Mouse (Mus musculus) embryo, embryonic 10 days (tissue): Measurements from ENCODE around the gene Derl3.
"Not testable (repeated sequence)": the region's sequence is repeated elsewhere in the genome, so short reads cannot be mapped to it uniquely, and the experiment has no call there.

Experiments
- DNase-seq: peaks from one replicate; pipeline ENCODE4 v3.0.0-alpha.2; 2015; ENCODE audit warnings: low spot score

Gene Derl3

DNA sequence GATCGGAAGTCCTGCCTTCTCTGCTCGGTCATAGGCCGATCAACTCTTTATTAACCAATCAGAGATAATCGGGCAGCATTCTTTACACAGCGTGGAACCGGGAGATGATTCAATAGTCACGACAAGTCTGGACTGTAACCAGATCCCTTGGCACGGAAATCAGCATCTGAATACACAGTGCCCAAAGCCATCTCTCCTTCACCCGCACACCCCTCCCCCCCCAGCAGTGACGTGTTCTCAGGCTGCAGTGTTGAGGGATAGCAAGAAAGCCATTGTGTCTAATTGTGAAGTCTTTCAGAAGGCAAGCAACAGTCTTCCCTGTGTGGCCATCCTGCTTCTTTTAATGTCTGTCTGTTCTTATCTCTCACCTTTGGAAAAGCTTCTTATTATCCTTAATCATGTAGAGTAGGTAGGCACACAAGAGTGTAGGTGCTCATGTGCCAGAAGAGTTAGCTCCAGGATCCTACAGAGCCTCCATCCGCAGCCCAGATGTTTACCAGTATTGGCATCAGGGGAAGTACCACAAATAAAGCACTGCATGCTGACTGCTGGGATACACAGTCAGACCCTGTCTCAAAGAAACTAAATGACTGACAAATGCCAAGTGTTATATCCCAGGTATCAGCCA, 20.2 kb upstream of the Derl3 start:
- peak; percentile 95 for DNase-seq

DNA sequence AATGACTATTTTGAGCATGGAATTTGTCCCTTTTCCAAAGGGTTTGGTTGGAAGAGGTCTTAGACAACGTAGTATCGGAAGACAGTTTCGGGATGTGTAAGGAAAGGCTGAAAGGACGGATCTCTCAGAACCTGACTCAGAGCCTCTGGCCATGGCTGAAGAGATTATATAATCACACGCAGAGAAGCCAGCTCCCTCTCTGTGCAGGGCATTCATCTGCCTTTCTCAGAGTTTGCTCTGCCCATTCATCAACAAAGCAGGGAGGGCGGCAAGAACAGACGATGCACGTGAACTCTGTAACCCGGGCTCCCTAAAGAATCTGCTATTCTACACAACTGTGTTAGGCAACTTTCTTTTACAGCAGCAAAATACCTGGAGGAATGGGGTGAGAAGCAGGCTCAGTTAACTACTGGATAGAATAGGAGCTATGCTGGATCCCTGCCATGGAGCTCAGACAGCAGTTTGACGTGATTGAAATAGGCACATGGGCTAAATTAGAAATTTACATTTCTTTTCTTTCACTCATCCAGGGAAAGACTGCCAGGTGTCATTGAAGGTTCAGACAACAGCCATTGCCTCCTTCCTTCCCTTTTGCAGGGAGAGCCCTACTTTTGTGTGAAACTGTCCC, 19.6 kb upstream of the Derl3 start:
- peak; percentile 53 for DNase-seq

DNA sequence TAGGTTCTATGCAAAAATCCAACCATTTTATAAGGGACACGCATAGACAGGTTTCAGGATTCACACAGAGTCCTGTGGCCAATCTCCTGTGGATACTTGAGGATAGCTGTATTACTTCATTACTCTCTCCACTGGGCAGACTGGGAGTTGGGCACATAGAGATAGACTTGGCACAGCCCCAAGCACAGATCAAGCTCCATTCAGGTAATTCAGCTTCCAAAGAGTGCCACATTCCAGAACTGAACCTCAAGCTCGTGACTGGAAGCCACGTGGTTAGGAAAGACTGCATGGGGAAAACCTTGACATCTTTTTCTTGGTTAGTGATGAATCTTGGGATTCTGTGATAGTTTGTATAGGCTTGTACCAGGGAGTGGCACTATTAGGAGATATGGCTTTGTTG, 14.4 kb upstream of the Derl3 start:
- DNase-seq = no peak

DNA sequence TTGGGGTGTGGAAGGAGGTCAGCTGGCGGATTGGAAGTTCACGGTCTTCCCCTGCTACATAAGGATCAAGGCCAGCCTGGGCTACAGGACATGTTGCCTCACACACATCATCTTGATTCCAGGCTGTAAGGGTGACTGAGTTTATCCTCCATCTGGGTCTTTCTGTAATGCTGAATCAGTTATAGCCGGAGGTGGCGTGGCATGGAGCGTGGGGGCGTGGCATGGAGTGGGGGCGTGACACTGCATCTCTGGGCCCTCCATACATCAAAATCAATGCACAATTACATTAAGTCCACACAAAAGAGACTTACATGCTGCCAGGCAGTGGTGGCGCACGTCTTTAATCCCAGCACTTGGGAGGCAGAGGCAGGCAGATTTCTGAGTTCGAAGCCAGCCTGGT, 12.9 kb upstream of the Derl3 start:
- DNase-seq = no peak

DNA sequence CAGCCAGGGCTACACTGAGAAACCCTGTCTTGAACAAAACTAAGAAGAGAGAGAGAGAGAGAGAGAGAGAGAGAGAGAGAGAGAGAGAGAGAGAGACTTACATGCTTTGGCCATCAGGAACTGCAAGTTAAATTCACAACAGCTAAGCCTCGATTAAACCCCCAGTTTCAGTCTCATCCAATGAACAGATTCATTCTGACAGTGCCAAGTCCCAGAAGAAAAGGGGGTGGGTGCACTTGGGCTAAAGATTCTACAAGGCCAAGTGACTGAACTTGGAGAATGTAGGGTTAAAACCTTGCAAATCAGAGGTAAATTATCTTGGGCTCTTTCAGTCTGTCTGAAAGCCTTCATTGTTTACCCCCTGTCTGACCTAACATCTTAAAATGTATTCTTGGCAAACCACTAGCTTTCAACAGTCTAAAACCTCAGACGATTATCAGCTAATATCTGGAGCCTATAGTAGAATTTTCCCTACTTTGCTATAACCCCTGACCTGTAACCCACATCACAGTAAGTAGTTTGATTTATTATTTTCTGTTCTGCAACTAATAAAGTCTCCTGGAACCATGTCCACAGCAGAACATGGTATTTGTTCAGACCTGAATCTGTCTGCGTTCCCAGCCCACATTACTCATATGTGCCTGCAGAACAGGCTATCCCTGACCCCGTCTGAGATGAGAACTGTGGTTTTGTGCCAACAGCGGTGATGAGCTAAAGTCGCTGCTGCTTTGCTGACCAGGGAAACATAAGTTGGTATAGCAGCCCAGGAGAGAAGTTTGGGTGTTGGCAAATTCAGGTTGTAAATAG, 12.2 kb upstream of the Derl3 start:
- no peak for DNase-seq

DNA sequence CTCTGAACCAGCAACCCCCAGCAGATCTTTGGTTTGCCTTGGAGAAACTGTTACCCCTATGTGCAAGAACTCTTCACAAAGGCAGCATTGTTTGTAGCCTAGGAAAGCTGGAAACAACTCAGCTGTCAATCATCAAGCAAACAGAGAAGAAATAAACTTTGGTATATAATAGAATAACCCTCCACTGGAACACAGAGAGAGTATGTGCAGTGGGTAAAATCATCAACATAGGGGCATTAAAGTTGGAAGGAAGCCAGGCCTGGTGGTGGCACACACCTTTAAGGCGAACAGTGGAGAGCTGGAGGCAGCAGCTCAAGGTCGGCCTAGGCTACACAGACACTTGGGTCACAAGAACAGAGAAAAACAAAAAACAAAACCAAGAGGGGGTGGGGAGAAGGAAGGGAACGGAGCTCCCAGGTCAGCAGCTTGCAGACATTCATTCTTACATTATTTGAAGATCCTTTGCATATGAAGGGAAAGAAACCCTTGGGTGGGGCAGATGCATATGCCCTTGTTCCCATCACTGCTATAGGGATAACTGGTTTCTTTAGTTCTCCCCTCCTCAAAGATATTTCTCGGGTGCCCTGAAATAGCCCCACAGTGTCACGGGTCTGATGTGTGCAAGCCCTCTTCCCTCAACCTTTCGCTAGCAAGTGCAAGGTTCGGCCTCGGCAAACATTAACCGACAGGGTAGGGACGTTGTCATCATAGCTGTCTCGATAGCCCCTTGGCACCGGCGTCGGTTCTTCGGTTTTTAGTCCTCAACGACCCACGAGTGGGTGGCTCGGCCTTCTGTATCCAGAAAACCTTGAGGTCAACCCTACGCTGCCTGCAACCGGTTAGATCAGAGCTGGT, 11.4 kb upstream of the Derl3 start:
- no peak for DNase-seq

DNA sequence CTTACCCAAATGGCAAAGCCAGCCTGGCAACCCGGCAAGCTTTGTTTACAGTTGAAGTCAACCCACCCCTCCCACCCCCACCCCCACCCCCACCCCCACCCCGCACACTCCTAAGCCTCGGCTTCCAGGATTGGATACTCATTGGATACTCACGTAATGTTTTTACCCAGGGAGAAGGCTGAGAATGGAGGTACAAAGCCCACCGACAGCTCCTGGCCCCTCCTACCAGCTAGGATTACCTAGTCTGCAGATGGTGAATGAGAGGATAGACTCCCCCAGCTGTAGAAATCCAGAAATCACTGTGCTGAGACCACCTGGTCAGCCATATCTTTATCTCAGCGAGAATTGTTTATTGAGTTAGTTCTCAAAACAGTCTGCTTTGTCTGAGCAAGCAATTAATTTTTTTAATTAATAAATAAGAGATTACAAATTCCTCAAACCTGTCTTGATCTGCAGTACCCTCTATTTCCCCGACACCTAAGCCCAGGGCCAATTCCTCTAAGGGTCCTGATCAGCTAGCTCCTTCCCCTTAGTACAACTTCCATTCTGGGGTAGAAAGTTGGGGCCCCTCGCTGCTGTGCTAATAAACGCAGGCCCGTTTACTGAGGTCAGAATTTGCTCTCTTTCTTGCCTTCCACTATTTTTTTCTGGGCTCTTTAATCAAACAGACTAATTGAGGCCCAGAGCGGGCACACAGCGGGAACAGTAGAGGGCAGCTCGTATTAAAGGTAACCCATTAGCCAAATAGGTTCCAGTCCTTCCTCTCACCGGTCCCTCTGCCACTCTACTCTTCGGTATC, 10.6 kb upstream of the Derl3 start:
- peak; percentile 51 for DNase-seq

DNA sequence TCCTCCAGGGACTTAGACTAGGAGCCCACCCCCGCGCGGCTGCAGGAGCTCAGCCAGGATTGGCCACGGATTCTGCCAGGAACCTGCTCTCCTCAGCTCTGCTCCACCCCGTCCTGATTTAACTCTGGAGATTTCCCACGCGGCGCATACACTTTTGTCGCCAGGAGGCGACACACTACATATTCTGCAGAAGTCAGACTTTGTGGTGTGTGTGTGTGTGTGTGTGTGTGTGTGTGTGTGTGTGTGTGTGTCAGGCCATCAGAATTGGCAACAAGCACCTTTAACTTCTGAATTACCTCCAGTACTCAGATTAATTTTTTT, 10.0 kb upstream of the Derl3 start:
- peak; percentile 75 for DNase-seq

DNA sequence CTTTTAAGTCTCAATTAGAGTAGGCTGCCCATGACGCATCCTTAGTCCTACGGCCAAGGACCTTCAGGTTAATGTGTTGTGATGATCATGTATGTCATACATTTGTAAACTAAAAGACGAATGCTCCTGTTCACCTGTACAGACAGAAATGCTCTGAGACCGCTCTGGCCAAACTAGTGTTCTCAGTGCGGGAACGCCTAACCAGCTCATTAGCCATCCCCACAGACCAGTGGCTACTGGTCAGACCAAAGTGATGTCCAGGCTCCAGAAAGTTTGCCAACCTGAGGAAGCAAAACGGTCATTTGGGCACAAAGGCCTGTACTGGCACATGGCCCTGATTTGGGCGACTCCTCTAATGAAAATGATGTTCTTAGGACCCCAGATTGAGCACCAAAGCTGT, 8.5 kb upstream of the Derl3 start:
- no peak for DNase-seq

DNA sequence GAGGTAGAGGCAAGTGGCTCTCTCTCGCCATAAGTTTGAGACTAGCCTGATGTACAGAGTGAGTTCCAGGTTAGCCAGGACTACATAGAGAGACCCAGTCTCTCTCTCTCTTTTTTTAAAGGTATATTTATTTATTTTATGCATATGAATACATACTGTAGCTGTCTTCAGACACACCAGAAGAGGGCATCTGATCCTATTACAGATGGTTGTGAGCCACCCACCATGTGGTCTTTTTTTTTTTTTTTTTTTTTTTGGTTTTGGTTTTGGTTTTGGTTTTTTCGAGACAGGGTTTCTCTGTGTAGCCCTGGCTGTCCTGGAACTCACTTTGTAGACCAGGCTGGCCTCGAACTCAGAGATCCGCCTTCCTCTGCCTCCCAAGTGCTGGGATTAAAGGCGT, 5.7 kb upstream of the Derl3 start:
- DNase-seq = not testable (repeated sequence)

DNA sequence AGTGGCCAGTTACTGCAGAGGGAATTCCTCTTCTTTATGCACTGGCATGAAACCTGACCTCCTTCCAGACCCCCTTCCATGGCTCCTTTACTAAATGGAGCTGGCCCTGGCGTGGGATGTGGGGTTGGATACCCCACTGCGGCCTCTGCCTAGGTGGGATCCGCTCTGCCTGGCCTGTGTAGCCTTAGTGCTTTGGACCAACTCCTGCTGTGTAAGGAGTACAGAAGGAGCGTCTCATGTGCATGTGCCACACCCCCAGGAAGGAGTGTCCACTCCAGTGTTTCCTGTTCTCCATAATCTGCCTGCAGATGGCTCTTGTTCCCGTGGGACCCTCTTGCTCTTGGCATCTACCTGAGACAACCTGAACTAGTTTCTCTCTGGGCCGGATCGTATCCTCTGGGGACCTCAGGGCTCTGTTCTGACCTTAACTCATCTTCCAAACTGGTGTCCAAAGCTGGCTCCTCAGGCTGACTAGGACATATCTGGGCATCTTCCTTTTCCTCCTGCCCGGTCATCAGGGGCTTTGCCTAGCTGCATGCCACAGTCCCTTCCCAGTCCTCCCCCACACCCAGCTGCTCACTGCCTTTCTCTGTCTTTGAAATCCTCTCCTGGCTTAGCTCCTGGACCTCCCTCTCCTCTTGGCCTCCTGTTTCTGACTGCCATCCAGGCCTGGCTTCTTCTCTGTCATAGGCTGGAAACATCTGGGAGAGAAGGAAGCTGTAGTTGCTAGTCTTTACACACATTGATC, 3.6 kb upstream of the Derl3 start:
- peak; percentile 33 for DNase-seq

DNA sequence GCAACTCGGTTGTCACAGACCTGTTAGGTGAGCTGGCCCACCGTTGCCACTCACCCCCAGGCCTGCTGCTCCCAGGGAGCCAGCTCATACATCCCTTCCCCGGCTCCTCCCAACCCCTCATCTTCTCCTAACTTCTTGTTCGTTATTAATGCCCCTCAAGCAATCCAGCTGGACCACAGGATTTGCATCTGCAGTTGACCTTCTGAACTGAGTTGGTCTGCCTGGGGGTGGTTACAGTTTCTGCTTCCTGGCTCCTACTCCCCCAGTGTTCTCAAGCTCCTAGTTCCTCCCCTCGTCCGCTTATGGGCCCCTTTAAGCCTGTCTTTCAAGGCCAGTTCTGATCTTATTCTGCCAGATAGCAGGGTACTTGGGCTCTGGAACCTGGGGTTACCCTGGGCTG, 1.4 kb downstream of the Derl3 start:
- no peak for DNase-seq

DNA sequence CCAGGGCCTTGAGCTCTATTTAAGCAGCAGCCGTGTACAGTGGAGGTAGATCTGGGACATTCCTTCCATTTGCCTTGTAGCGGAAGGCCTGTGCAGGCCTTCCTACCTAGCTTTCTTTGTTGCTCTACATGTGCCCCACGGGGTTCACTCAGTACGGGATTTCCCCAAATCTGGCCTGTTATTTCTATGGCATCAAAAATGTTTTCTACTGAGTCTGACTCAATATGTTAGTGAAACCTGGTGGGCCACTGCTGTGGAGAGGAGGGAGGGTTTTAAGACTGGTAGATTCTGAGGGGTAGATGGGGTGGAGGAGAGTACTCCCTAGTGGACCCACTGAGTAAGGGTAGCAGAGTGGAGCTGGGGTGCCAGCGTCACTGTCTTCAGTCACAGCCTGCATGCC, 2.5 kb downstream of the Derl3 start:
- DNase-seq = no peak

DNA sequence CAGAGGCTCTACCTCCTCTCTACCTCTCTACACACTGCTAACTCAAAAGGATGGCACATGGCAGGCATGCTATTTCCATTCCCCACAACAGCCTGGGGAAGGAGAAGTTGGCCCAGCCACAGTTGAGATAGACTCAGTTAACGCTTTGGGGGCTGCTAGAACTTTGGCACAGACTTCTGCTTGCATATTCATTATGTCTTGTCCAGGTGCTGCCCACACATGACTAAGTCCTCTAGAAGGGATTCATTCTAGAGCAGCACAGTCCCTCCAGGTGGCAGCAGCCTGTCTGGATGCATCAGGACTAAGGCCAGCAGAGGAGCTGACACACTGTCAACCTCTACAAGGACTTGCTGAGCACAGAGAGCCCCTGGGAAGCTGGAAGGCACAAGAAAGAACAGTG, 3.0 kb downstream of the Derl3 start:
- DNase-seq = no peak

DNA sequence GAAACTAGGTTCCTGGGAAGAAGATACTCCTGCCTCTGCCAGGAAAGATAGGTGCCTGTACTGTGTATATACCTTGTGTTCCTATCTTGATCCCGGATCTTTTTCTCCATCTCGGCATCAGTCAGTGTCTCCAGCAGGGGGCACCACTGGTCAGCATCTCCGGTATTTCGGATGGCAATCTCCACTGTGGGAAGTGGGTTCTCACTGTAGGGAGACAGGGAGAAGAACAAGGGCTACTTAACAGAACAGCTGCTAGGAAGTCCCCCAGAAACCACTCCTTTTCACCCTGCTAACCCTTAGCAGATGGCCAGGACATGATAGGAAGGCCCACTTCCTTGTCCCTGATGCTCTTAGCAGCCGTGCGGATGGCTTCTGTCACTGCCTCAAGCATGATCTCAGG, 4.2 kb downstream of the Derl3 start:
- DNase-seq = peak; percentile 75

DNA sequence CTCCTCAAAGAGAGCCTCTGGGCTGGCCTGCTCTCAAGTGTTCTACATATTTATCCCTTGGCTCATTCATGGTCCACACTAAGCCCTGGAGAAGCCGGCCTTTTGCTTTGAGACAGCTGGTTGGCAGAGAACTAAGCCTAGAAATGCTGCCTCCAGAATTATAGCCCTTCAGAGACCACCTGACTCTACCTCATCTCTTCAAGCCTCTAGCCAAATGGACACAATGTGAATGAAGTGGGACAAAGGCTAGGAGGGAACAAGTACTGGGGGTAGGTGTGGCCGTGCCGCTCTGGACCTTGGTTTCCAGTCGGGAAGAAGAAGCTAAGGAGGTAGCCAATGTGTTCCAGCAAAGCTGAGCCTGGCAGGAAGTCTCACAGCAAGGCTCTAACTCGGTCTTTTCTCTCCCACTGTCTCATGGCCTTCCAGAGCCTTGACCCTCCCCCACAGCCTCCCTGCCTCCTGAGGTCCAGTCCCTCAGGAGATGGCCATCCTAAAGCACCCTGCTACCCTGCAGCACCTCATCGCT, 4.9 kb downstream of the Derl3 start:
- DNase-seq = no peak

DNA sequence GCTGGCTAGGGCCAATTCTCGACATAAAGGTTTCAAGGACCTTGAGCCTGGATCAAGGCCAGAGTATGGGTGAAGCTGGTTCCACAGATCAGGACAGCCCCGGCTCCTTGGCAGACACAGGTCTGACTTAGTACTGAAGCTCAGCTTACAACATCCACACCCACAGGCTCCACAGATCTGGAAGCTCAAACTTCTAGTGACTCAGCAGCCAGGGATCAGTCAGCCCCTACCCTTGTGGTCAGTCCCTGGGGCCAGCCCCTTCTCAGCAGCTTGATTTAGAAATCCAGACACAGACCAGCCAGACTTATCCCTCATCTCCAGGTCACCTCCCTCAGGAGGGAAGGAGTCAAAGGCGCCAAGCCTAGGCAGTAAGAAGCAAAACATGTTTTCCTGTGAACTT, 5.6 kb downstream of the Derl3 start:
- DNase-seq = no peak

DNA sequence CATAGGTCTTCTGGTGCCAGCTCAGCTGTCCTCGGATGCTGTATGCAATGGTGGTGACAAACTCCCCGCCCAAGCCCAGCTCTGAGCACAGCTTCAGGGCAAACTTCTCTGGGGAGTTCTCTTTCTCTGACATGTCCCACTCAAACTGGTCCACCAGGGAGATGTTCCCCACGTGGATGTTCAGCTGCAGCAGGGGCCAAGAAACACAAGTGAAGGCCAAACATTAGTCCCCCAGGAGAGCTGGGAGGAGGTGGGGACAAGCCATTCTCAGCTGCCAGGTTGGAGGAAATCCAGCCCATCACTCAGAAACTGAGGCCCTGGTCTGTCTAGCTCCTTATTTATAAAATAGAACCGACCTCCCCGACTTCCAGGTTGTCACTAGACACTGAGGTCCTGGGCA, 11.2 kb downstream of the Derl3 start:
- no peak for DNase-seq

DNA sequence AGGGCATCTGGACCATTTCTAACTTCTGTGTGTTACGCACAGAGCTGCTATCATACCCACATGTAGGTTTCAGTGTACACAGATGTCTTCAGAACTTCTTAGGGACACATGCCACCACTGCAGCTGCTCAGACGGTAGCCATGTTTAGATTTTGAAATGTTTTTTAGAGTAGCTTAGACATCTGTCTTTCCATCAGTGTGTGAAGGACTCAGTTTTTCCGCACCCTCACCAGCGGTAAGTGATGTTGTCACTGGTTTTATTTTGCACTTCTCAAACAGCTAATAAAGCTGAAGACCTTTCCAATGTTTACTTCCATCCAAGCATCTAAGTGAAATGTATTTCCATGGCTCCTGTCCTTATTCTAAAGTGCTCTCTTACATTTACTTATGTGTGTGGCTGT, 13.7 kb downstream of the Derl3 start:
- no peak for DNase-seq

DNA sequence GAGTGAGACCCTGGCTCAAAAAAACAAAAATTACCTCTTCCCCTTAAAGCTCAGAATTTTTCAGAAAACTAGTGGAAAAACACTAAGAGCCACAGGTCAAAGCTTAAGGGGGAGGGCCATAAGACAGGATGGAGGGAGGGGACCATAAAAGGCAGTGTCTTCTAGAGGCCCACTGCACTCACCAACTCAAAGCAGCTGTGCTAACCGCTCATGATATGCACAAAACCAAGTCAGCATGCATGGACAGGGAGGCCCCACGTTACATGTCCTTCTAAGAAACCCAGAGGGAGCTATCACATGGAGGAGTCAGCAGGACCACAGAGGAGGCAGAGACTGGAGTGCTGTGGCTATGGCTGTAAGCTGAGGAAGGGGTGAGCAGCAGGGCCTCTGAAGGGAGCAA, 17.5 kb downstream of the Derl3 start:
- no peak for DNase-seq
